Mouse (Mus musculus): ENCODE data around the gene Slc8a1. TPM values are rescaled to one million over a fixed set of nuclear protein-coding genes. Genes with fewer than 3 reads are reported as not detected.

Slc8a1 gene
- polyA plus RNA-seq, 1 experiment = 2.1 TPM

DNA sequence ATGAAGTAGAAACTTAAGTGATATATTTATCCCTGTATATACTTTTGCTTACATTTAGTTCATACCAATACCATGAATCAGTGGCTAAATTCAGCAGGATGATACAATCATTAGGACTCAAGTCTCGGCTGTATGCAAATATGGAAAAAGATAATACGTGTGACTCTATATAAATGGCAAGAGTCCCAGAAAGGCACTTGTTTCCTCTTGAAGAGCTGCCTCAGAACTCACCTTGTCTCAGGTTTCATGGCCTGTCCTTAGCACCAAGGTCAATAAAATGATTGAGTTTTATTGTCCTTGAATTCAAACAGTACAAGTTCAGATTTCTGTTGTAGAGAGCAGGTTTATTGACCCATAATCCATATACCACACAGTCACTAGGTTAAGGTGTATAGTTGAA, 4.9 kb upstream of the Slc8a1 start:
- Histone ChIP-seq H3K79me3 (ENCODE audit: low read depth) (no peaks in the 10 kb centered on the region), H3K36me3 (ENCODE audit: control insufficient read depth, insufficient read depth) (no peaks in the 10 kb centered on the region), H3K4me3 (ENCODE audit: insufficient read depth, poor library complexity, severe bottlenecking) (no peak overlapping the region), H3K79me2 (ENCODE audit: control insufficient read depth, insufficient read depth) (no peaks in the 10 kb centered on the region), H3ac (ENCODE audit: control insufficient read depth, insufficient read length, low read depth) (no peak overlapping the region), H3K27me3 (ENCODE audit: control insufficient read depth, insufficient read depth, insufficient read length) (no peaks in the 10 kb centered on the region)
- no peak for TF ChIP-seq MYOG (IDR thresholded peaks at IDR 0.05; ENCODE audit: control insufficient read depth, extremely low read depth, insufficient read length)
- TF ChIP-seq USF1 (IDR thresholded peaks at IDR 0.05; ENCODE audit: low read depth) = no peak
- TF ChIP-seq MYOD1 (IDR thresholded peaks at IDR 0.05; ENCODE audit: control insufficient read depth, insufficient read length, low read depth) = no peak
- TF ChIP-seq CEBPB (IDR thresholded peaks at IDR 0.05; ENCODE audit: low read depth) = no peak
- no peak for TF ChIP-seq CTCF (IDR thresholded peaks at IDR 0.05; ENCODE audit: control insufficient read depth, insufficient read depth, insufficient read length)
- TF ChIP-seq FOSL1 (IDR thresholded peaks at IDR 0.05; ENCODE audit: insufficient read depth, low read length, poor library complexity, severe bottlenecking) = no peak
- no peak for TF ChIP-seq MAX (IDR thresholded peaks at IDR 0.05)

DNA sequence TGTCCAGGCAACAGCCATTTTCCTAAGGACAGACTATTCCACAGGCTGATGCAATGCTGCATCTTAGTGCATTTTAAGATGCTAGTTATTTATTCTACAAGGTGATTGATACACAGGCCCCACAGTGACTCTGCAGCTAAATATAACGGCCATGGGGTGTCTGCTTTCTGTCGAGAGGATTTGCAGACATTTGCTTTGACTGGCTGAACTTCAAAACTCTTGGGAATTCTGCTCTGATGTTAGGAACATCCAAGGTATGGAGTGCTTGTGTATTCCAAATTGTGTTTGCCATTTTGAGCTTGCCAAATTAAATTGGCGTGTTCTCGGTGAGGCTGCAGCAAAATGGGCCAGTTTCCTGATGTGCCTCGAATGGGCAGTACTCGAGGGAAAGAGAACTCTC, 2.4 kb upstream of the Slc8a1 start:
- no peak for TF ChIP-seq MYOG (IDR thresholded peaks at IDR 0.05; ENCODE audit: control insufficient read depth, extremely low read depth, insufficient read length)
- H3ac ChIP-seq (ENCODE audit: control insufficient read depth, insufficient read length, low read depth) = no peak overlapping the region
- no peak overlapping the region for H3K4me3 ChIP-seq (ENCODE audit: insufficient read depth, poor library complexity, severe bottlenecking)
- H3K36me3 ChIP-seq (ENCODE audit: control insufficient read depth, insufficient read depth) = no peaks in the 10 kb centered on the region
- H3K27me3 ChIP-seq (ENCODE audit: control insufficient read depth, insufficient read depth, insufficient read length) = no peaks in the 10 kb centered on the region
- H3K79me2 ChIP-seq (ENCODE audit: control insufficient read depth, insufficient read depth) = no peaks in the 10 kb centered on the region
- no peaks in the 10 kb centered on the region for H3K79me3 ChIP-seq (ENCODE audit: low read depth)

DNA sequence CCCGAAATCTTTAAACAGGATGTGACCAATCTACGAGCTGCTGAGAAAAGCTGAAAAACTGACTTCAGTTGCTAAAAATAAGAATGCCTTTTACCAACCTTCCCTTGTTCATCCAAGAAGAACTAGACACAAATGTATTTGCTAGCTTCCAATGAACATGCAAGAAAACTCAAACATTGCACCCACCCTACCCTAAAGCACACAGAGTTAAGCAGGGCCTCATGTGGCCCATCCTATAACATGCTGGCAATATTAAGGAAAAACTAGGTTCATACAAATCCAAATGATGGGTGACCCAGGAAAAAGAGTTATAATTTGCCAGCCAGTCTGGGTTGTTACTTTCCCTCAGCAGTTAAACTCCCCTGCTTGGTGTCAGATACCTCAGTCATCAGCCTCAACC, 398 bp downstream of the Slc8a1 start:
- Histone ChIP-seq H3K79me3 (ENCODE audit: low read depth) (no peaks in the 10 kb centered on the region), H3K27me3 (ENCODE audit: control insufficient read depth, insufficient read depth, insufficient read length) (no peaks in the 10 kb centered on the region)
- TF ChIP-seq USF1 (IDR thresholded peaks at IDR 0.05; ENCODE audit: low read depth) (no peak), FOSL1 (IDR thresholded peaks at IDR 0.05; ENCODE audit: insufficient read depth, low read length, poor library complexity, severe bottlenecking) (no peak), MAX (IDR thresholded peaks at IDR 0.05) (no peak), CTCF (IDR thresholded peaks at IDR 0.05; ENCODE audit: control insufficient read depth, insufficient read depth, insufficient read length) (no peak), MYOD1 (IDR thresholded peaks at IDR 0.05; ENCODE audit: control insufficient read depth, insufficient read length, low read depth) (no peak), MYOG (IDR thresholded peaks at IDR 0.05; ENCODE audit: control insufficient read depth, extremely low read depth, insufficient read length) (no peak), CEBPB (IDR thresholded peaks at IDR 0.05; ENCODE audit: low read depth) (no peak)

DNA sequence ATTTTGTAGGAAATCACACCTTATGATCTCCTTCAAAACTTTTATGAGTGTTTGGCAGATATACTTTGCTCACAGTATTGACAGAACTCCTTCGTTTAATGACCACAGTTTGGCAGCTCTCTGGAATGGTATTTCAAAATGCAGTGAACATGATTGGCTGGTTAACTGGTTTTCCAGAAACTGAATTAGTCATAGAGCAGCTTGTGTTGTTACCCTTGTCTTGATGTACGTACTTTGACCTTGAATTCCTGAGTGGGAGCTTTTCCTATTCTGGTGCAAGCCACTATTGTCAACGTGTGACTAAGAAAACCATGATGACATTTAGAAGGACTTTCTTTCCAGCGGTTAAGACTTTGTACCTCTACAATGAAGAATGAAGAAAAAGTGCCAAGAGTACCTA, 868 bp downstream of the Slc8a1 start:
- H3K27me3 ChIP-seq (ENCODE audit: control insufficient read depth, insufficient read depth, insufficient read length) = no peaks in the 10 kb centered on the region
- TF ChIP-seq CTCF (IDR thresholded peaks at IDR 0.05; ENCODE audit: control insufficient read depth, insufficient read depth, insufficient read length) (no peak), MAX (IDR thresholded peaks at IDR 0.05) (no peak), FOSL1 (IDR thresholded peaks at IDR 0.05; ENCODE audit: insufficient read depth, low read length, poor library complexity, severe bottlenecking) (no peak), CEBPB (IDR thresholded peaks at IDR 0.05; ENCODE audit: low read depth) (no peak), MYOG (IDR thresholded peaks at IDR 0.05; ENCODE audit: control insufficient read depth, extremely low read depth, insufficient read length) (no peak), USF1 (IDR thresholded peaks at IDR 0.05; ENCODE audit: low read depth) (no peak), MYOD1 (IDR thresholded peaks at IDR 0.05; ENCODE audit: control insufficient read depth, insufficient read length, low read depth) (no peak)
- no peak overlapping the region for H3ac ChIP-seq (ENCODE audit: control insufficient read depth, insufficient read length, low read depth)

More for the DNA sequence above, 398 bp downstream of the Slc8a1 start:
- Histone ChIP-seq H3K79me2 (ENCODE audit: control insufficient read depth, insufficient read depth) (no peaks in the 10 kb centered on the region), H3ac (ENCODE audit: control insufficient read depth, insufficient read length, low read depth) (no peak overlapping the region), H3K4me3 (ENCODE audit: insufficient read depth, poor library complexity, severe bottlenecking) (no peak overlapping the region), H3K36me3 (ENCODE audit: control insufficient read depth, insufficient read depth) (no peaks in the 10 kb centered on the region)

DNA sequence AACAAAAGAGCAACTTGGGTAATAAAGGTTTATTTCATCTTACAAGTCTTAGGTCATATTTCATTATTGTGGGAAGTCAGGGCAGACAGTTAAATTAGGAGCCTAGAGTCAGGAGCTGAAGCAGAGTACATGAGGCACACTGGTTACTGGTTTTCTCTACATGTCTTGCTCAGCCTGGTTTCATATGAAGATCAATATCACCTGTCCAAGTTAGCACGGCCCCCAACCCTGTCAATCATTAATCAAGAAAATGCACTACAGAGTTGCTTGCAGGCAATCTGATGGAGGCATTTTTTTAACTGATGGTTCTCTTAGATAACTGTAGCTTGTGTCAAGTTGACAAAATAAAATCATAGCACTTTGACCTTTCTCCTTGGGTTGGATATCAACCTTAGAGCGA, 2.6 kb downstream of the Slc8a1 start:
- no peak overlapping the region for H3K4me3 ChIP-seq (ENCODE audit: insufficient read depth, poor library complexity, severe bottlenecking)
- H3K36me3 ChIP-seq (ENCODE audit: control insufficient read depth, insufficient read depth) = no peaks in the 10 kb centered on the region
- TF ChIP-seq MYOD1 (IDR thresholded peaks at IDR 0.05; ENCODE audit: control insufficient read depth, insufficient read length, low read depth) = no peak
- TF ChIP-seq USF1 (IDR thresholded peaks at IDR 0.05; ENCODE audit: low read depth) = no peak
- no peak for TF ChIP-seq MYOG (IDR thresholded peaks at IDR 0.05; ENCODE audit: control insufficient read depth, extremely low read depth, insufficient read length)
- no peak for TF ChIP-seq CTCF (IDR thresholded peaks at IDR 0.05; ENCODE audit: control insufficient read depth, insufficient read depth, insufficient read length)
- no peak for TF ChIP-seq FOSL1 (IDR thresholded peaks at IDR 0.05; ENCODE audit: insufficient read depth, low read length, poor library complexity, severe bottlenecking)
- no peak for TF ChIP-seq CEBPB (IDR thresholded peaks at IDR 0.05; ENCODE audit: low read depth)
- no peak for TF ChIP-seq MAX (IDR thresholded peaks at IDR 0.05)

More for the DNA sequence above, 868 bp downstream of the Slc8a1 start:
- Histone ChIP-seq H3K4me3 (ENCODE audit: insufficient read depth, poor library complexity, severe bottlenecking) (no peak overlapping the region), H3K79me2 (ENCODE audit: control insufficient read depth, insufficient read depth) (no peaks in the 10 kb centered on the region), H3K36me3 (ENCODE audit: control insufficient read depth, insufficient read depth) (no peaks in the 10 kb centered on the region), H3K79me3 (ENCODE audit: low read depth) (no peaks in the 10 kb centered on the region)

DNA sequence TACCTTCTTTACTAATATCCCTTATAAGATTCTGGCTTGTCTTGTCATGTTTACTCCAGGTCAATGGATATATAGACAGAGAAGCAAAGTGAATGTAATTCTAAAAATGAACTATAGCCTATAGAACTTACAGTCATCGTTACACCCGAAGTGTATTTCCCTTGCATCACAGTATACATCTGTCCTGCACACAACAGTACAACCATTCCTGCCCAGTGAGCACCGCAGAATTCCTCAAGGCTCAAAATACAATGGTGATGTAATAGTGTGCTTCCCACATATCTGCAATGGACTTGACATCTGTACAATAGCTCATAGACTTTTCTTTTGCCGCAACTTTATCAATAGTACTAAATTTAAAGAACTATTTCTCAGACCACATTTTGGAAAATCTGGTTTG, 8.3 kb downstream of the Slc8a1 start:
- Histone ChIP-seq H3K4me3 (ENCODE audit: insufficient read depth, poor library complexity, severe bottlenecking) (no peak overlapping the region), H3ac (ENCODE audit: control insufficient read depth, insufficient read length, low read depth) (no peak overlapping the region), H3K36me3 (ENCODE audit: control insufficient read depth, insufficient read depth) (no peaks in the 10 kb centered on the region), H3K27me3 (ENCODE audit: control insufficient read depth, insufficient read depth, insufficient read length) (no peaks in the 10 kb centered on the region), H3K79me2 (ENCODE audit: control insufficient read depth, insufficient read depth) (no peaks in the 10 kb centered on the region), H3K79me3 (ENCODE audit: low read depth) (no peaks in the 10 kb centered on the region)
- TF ChIP-seq MYOG (IDR thresholded peaks at IDR 0.05; ENCODE audit: control insufficient read depth, extremely low read depth, insufficient read length) = no peak

More for the DNA sequence above, 2.6 kb downstream of the Slc8a1 start:
- Histone ChIP-seq H3K79me3 (ENCODE audit: low read depth) (no peaks in the 10 kb centered on the region), H3K79me2 (ENCODE audit: control insufficient read depth, insufficient read depth) (no peaks in the 10 kb centered on the region), H3ac (ENCODE audit: control insufficient read depth, insufficient read length, low read depth) (no peak overlapping the region), H3K27me3 (ENCODE audit: control insufficient read depth, insufficient read depth, insufficient read length) (no peaks in the 10 kb centered on the region)

Data from C2C12 (cell line).